Mouse (Mus musculus): ENCODE data around the gene Cd302. TPM values are rescaled to one million over a fixed set of nuclear protein-coding genes. Genes with fewer than 3 reads are reported as not detected.
A peak's percentile ranks its signal among the peaks of the same experiment; 100 is the strongest.

The Cd302 gene
- polyA plus RNA-seq, 1 experiment, result 8.6 TPM

DNA sequence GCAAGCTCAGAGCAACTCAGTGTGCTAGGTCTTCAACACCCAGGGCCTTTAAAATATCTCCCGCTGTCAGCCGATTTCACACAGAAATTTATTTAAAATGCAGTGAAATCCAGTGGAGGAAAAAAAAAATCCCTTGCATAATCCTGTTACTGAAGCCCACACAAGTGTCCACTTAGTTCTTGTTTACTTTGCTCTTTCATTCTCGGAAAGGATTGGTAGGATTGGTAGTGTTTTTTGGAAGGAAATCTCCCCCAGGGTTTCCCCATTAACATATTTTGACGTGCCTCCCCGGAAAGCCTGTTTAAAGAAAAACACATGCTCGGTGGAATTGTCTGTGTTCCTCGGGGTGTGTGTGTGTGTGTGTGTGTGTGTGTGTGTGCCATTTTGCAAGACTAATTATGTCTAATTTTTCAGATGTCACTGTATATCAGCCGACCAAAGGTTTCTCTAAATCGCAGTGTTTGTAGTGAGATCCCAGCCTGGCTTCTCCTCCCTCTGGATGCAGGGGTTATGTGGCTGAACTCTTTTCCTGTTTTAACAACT, 1.0 kb downstream of the Cd302 start:
- H3K27ac ChIP-seq (ENCODE audit: control insufficient read depth, insufficient read depth, low read depth, low read length), result no peak overlapping the region
- no peaks in the 10 kb centered on the region for H3K36me3 ChIP-seq (ENCODE audit: control insufficient read depth, insufficient read depth, low read length)
- TF ChIP-seq CTCF (IDR thresholded peaks at IDR 0.05; ENCODE audit: control insufficient read depth, insufficient read depth, insufficient replicate concordance, low read depth, low read length) (no peak), POLR2A (IDR thresholded peaks at IDR 0.05; ENCODE audit: control insufficient read depth, low read depth, low read length) (no peak)
- no peaks in the 10 kb centered on the region; the same call in 1 of the 2 replicates for H3K27me3 ChIP-seq (ENCODE audit: control insufficient read depth, insufficient read depth, low read length)
- H3K4me1 ChIP-seq (ENCODE audit: control insufficient read depth, insufficient read depth, low read length), result peaks cover 4% of the 10 kb centered on the region
- peak overlapping the region; percentile 83 for H3K4me3 ChIP-seq (ENCODE audit: control insufficient read depth, low read depth, low read length)

DNA sequence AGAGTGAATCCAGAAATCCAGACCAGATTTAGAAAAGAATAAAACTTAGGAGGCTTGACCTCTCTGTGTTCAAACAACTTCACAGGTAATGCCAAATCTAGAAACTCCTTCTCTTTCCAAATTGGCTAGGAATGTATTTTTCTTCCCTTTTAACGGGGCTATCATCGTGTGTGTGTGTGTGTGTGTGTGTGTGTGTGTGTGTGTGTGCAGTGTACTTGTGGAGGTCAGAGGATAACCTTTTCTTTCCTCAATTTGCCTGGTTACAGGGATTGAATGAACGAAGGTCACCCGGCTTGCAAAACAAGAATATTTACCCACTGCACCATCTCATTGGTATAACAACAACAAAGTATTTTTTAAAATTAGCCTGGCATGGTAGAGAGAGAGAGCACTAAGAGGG, 1.7 kb downstream of the Cd302 start:
- no peaks in the 10 kb centered on the region for H3K36me3 ChIP-seq (ENCODE audit: control insufficient read depth, insufficient read depth, low read length)

DNA sequence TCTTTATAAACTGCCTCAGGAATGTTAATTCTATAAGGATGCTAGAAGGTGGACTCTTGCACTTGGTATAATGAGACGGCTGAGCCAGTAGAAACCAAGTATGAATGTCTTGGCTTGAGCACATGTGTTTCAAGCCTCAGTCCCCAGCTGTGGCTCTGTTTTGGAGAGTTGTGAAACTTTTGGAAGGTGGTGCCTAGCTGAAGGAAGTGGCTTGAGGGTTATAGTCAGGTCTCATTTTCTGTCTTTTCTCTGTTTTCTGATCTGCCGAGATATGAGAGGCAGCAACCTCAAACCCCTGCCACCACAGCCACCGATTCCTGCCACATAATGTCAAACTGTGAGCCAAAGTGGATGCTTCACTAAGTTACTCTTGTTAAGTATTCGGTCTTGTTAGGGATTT, 5.7 kb downstream of the Cd302 start:
- TF ChIP-seq CTCF (IDR thresholded peaks at IDR 0.05; ENCODE audit: control insufficient read depth, insufficient read depth, insufficient replicate concordance, low read depth, low read length) (no peak), POLR2A (IDR thresholded peaks at IDR 0.05; ENCODE audit: control insufficient read depth, low read depth, low read length) (no peak)
- no peak overlapping the region for H3K27ac ChIP-seq (ENCODE audit: control insufficient read depth, insufficient read depth, low read depth, low read length)
- H3K27me3 ChIP-seq (ENCODE audit: control insufficient read depth, insufficient read depth, low read length), result no peaks in the 10 kb centered on the region
- no peaks in the 10 kb centered on the region for H3K36me3 ChIP-seq (ENCODE audit: control insufficient read depth, insufficient read depth, low read length)
- no peaks in the 10 kb centered on the region; the same call in 1 of the 2 replicates for H3K4me1 ChIP-seq (ENCODE audit: control insufficient read depth, insufficient read depth, low read length)
- no peak overlapping the region for H3K4me3 ChIP-seq (ENCODE audit: control insufficient read depth, low read depth, low read length)

More for the DNA sequence above, 1.7 kb downstream of the Cd302 start:
- Histone ChIP-seq H3K27me3 (ENCODE audit: control insufficient read depth, insufficient read depth, low read length) (no peaks in the 10 kb centered on the region; the same call in 1 of the 2 replicates), H3K4me3 (ENCODE audit: control insufficient read depth, low read depth, low read length) (no peak overlapping the region), H3K27ac (ENCODE audit: control insufficient read depth, insufficient read depth, low read depth, low read length) (no peak overlapping the region), H3K4me1 (ENCODE audit: control insufficient read depth, insufficient read depth, low read length) (peaks cover 4% of the 10 kb centered on the region)
- TF ChIP-seq POLR2A (IDR thresholded peaks at IDR 0.05; ENCODE audit: control insufficient read depth, low read depth, low read length) (no peak), CTCF (IDR thresholded peaks at IDR 0.05; ENCODE audit: control insufficient read depth, insufficient read depth, insufficient replicate concordance, low read depth, low read length) (no peak)

DNA sequence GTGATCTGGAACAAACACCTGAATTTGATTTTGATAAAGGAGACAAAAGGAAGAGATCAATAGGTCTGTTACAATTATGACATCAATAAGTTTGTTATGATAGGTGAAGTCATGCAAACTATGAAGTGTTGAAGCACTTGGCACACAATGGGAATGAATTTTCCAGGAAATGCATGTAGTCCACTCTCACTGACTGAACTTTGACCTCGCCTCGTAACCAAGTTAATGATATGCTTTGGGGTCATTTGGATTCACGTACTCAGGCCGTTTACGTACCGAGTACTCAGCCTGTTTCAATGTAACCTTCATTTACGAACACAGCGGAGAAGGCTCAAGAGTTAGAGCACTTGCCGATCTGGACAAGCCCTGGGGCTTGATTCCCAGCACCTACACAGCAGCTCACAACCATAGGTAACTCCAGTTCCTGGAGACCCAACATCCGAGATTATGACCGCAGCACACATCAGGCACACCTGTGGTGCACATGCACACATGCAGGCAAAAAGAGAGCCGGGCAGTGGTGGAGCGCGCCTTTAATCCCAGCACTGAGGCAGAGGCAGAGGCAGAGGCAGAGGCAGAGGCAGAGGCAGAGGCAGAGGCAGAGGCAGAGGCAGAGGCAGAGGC, 14.3 kb downstream of the Cd302 start:
- TF ChIP-seq POLR2A (IDR thresholded peaks at IDR 0.05; ENCODE audit: control insufficient read depth, low read depth, low read length), result no peak
- Histone ChIP-seq H3K4me1 (ENCODE audit: control insufficient read depth, insufficient read depth, low read length) (no peaks in the 10 kb centered on the region), H3K36me3 (ENCODE audit: control insufficient read depth, insufficient read depth, low read length) (no peaks in the 10 kb centered on the region), H3K4me3 (ENCODE audit: control insufficient read depth, low read depth, low read length) (no peak overlapping the region), H3K27me3 (ENCODE audit: control insufficient read depth, insufficient read depth, low read length) (no peaks in the 10 kb centered on the region), H3K27ac (ENCODE audit: control insufficient read depth, insufficient read depth, low read depth, low read length) (no peak overlapping the region)

DNA sequence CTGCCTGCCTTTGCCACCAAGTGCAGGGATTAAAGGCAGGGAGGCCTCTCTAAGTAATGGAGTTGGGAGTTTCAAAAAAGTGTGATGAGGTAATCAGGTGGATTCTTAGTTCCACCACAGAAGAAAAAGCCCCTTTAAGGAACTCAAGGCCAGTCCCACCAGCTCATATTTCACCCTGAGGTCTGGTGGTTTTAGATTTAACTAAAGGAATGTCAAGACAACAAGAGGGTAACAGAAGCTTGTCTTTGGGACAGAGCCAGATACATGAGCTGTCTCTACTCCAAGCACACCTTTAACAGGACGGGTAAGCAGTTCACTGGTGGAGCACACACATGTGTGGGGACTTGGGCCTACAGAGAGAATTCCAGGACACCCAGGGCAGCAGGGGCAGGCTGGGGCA, 16.7 kb downstream of the Cd302 start:
- H3K4me3 ChIP-seq (ENCODE audit: control insufficient read depth, low read depth, low read length), result no peak overlapping the region
- TF ChIP-seq POLR2A (IDR thresholded peaks at IDR 0.05; ENCODE audit: control insufficient read depth, low read depth, low read length) (no peak), CTCF (IDR thresholded peaks at IDR 0.05; ENCODE audit: control insufficient read depth, insufficient read depth, insufficient replicate concordance, low read depth, low read length) (no peak)
- no peak overlapping the region for H3K27ac ChIP-seq (ENCODE audit: control insufficient read depth, insufficient read depth, low read depth, low read length)
- no peaks in the 10 kb centered on the region for H3K27me3 ChIP-seq (ENCODE audit: control insufficient read depth, insufficient read depth, low read length)
- no peaks in the 10 kb centered on the region for H3K36me3 ChIP-seq (ENCODE audit: control insufficient read depth, insufficient read depth, low read length)
- no peaks in the 10 kb centered on the region for H3K4me1 ChIP-seq (ENCODE audit: control insufficient read depth, insufficient read depth, low read length)

DNA sequence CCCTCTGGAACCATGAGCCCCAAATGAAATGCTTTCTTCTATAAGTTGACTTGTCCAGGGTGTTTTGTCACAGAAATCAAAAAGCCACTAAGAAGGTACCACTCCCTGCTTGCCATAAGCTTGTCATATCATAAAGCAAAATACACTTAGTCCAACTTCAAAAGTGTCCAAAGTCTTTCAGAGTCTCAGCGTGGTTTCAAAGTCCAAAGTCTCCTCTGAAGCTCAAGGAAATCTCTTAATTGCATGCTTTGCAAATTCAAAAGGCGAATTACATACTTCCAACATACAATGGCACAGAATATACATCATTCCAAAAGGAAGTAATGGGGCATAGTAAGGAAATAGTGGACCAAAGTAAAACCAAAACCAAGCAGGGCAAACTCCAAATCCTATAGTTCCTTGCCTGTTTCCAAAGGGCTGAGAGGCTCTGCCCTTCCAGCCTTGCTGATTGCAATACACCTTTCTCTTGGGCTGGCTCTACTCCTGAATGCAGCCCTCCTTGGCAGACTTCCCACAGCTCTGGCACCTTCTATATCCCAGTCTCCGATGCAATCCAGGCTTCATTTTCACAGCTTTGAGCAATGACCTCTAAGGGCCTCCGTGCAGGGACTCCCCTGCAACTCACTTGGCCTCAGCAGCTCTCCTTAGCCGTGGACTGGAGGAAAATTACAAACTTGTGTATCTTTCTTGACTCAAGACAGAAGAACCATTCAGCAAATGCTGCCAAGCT, 23.5 kb downstream of the Cd302 start:
- TF ChIP-seq POLR2A (IDR thresholded peaks at IDR 0.05; ENCODE audit: control insufficient read depth, low read depth, low read length), result no peak
- TF ChIP-seq CTCF (IDR thresholded peaks at IDR 0.05; ENCODE audit: control insufficient read depth, insufficient read depth, insufficient replicate concordance, low read depth, low read length), result no peak
- no peak overlapping the region for H3K4me3 ChIP-seq (ENCODE audit: control insufficient read depth, low read depth, low read length)
- H3K36me3 ChIP-seq (ENCODE audit: control insufficient read depth, insufficient read depth, low read length), result no peaks in the 10 kb centered on the region
- no peak overlapping the region for H3K27ac ChIP-seq (ENCODE audit: control insufficient read depth, insufficient read depth, low read depth, low read length)
- no peaks in the 10 kb centered on the region for H3K27me3 ChIP-seq (ENCODE audit: control insufficient read depth, insufficient read depth, low read length)
- H3K4me1 ChIP-seq (ENCODE audit: control insufficient read depth, insufficient read depth, low read length), result no peaks in the 10 kb centered on the region

DNA sequence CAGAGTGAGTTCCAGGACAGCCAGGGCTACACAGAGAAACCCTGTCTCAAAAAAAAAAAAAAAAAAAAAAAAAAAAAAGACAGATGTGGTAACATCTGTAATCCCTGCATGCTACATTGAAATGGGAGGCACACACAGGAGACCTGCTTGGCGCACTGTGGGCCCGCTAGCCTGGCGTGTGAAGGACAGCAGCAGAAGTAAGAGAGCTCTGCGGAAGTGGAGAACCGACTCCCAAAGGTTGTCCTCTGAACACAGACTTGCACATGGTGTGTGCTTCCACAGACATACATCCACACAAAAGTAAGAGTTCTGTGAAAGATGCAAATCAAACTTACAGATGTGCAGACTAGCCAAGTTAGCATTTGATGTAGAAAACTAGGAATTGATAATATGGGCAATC, 25.1 kb downstream of the Cd302 start:
- no peaks in the 10 kb centered on the region for H3K27me3 ChIP-seq (ENCODE audit: control insufficient read depth, insufficient read depth, low read length)
- H3K36me3 ChIP-seq (ENCODE audit: control insufficient read depth, insufficient read depth, low read length), result no peaks in the 10 kb centered on the region
- no peak overlapping the region for H3K4me3 ChIP-seq (ENCODE audit: control insufficient read depth, low read depth, low read length)
- no peak overlapping the region for H3K27ac ChIP-seq (ENCODE audit: control insufficient read depth, insufficient read depth, low read depth, low read length)
- no peak for TF ChIP-seq CTCF (IDR thresholded peaks at IDR 0.05; ENCODE audit: control insufficient read depth, insufficient read depth, insufficient replicate concordance, low read depth, low read length)
- TF ChIP-seq POLR2A (IDR thresholded peaks at IDR 0.05; ENCODE audit: control insufficient read depth, low read depth, low read length), result no peak
- H3K4me1 ChIP-seq (ENCODE audit: control insufficient read depth, insufficient read depth, low read length), result no peaks in the 10 kb centered on the region

All from testis, adult 2 months (tissue).